Mouse (Mus musculus): ENCODE measurements around the gene Cdkl3. TPM values are rescaled to one million over a fixed set of nuclear protein-coding genes. Genes with fewer than 3 reads are reported as not detected.

Gene Cdkl3
- polyA plus RNA-seq, 1 experiment from 2014 or later = 13.0 TPM

- 72% methylated on average over 5 of the region's 5 CpGs for WGBS
- H3K27ac ChIP-seq = no peak overlapping the region
- no peaks in the 10 kb centered on the region for H3K9me3 ChIP-seq
- no peak overlapping the region for H3K4me3 ChIP-seq
- peaks cover 14% of the 10 kb centered on the region for H3K4me1 ChIP-seq
- H3K27me3 ChIP-seq (ENCODE audit: poor library complexity, severe bottlenecking) = no peaks in the 10 kb centered on the region
- DNase-seq (ENCODE audit: extremely low spot score, low spot score) = no peak
- no peaks in the 10 kb centered on the region for H3K36me3 ChIP-seq (replicated peaks)
Observed at GRCm38 (mm10) chr11:52094568-52094967, 90.5 kb downstream of the Cdkl3 start.

- Histone ChIP-seq H3K36me3 (replicated peaks) (peaks cover 11% of the 10 kb centered on the region), H3K4me1 (peaks cover 32% of the 10 kb centered on the region), H3K27me3 (ENCODE audit: poor library complexity, severe bottlenecking) (no peaks in the 10 kb centered on the region), H3K27ac (no peak overlapping the region), H3K9me3 (no peaks in the 10 kb centered on the region), H3K4me3 (no peak overlapping the region)
- DNase-seq (ENCODE audit: extremely low spot score, low spot score) = no peak
- 73% methylated on average over 3 of the region's 3 CpGs for WGBS
Observed at GRCm38 (mm10) chr11:52097016-52097415, 93.0 kb downstream of the Cdkl3 start.

GRCm38 (mm10) chr11:52097596-52097995 is 93.6 kb downstream of the Cdkl3 start:
- H3K4me3 ChIP-seq = peak overlapping the region; percentile 83

GRCm38 (mm10) chr11:52098398-52098946 is 94.5 kb downstream of the Cdkl3 start, which contains the start of gene Ppp2ca:
TSS of gene Ppp2ca (plus strand) at chr11:52098681.
- H3K36me3 ChIP-seq (replicated peaks) = peaks cover 13% of the 10 kb centered on the region
- H3K4me3 ChIP-seq = peak within 1 kb of the TSS; percentile 83
- peak within 1 kb of the TSS; percentile 99 for H3K27ac ChIP-seq
- H3K27me3 ChIP-seq (ENCODE audit: poor library complexity, severe bottlenecking) = no peaks in the 10 kb centered on the region
- under 1% methylated on average over 53 of the region's 53 CpGs for WGBS
- DNase-seq (ENCODE audit: extremely low spot score, low spot score) = peak; percentile 98
- peaks cover 33% of the 10 kb centered on the region for H3K4me1 ChIP-seq
- no peaks in the 10 kb centered on the region for H3K9me3 ChIP-seq

More at GRCm38 (mm10) chr11:52097596-52097995, 93.6 kb downstream of the Cdkl3 start:
- H3K27ac ChIP-seq = peak overlapping the region; percentile 99
- H3K4me1 ChIP-seq = peaks cover 33% of the 10 kb centered on the region
- DNase-seq (ENCODE audit: extremely low spot score, low spot score) = no peak
- no peaks in the 10 kb centered on the region for H3K27me3 ChIP-seq (ENCODE audit: poor library complexity, severe bottlenecking)
- peaks cover 13% of the 10 kb centered on the region for H3K36me3 ChIP-seq (replicated peaks)
- no peaks in the 10 kb centered on the region for H3K9me3 ChIP-seq
- 85% methylated on average over 2 of the region's 2 CpGs for whole genome bisulfite sequencing

- peaks cover 14% of the 10 kb centered on the region for H3K36me3 ChIP-seq (replicated peaks)
- H3K27ac ChIP-seq = peak overlapping the region; percentile 99
- no peaks in the 10 kb centered on the region for H3K9me3 ChIP-seq
- WGBS = under 1% methylated on average over 71 of the region's 72 CpGs
- peak; percentile 80 for DNase-seq (ENCODE audit: extremely low spot score, low spot score)
- peaks cover 33% of the 10 kb centered on the region for H3K4me1 ChIP-seq
- peak overlapping the region; percentile 83 for H3K4me3 ChIP-seq
- no peaks in the 10 kb centered on the region for H3K27me3 ChIP-seq (ENCODE audit: poor library complexity, severe bottlenecking)
Observed at GRCm38 (mm10) chr11:52099031-52099761, 95.2 kb downstream of the Cdkl3 start.

GRCm38 (mm10) chr11:52099771-52100219 is 95.8 kb downstream of the Cdkl3 start:
- Histone ChIP-seq H3K27me3 (ENCODE audit: poor library complexity, severe bottlenecking) (no peaks in the 10 kb centered on the region), H3K36me3 (replicated peaks) (peaks cover 16% of the 10 kb centered on the region), H3K4me3 (peak overlapping the region; percentile 83), H3K9me3 (no peaks in the 10 kb centered on the region), H3K4me1 (peaks cover 35% of the 10 kb centered on the region), H3K27ac (peak overlapping the region; percentile 99)
- DNase-seq (ENCODE audit: extremely low spot score, low spot score) = no peak
- 13% methylated on average over 7 of the region's 7 CpGs for WGBS

- WGBS = 92% methylated on average over 4 of the region's 4 CpGs
- no peak overlapping the region for H3K27ac ChIP-seq
- no peak for DNase-seq (ENCODE audit: extremely low spot score, low spot score)
Observed at GRCm38 (mm10) chr11:52102977-52103376, 99.0 kb downstream of the Cdkl3 start.

GRCm38 (mm10) chr11:52105503-52105902 is 101.5 kb downstream of the Cdkl3 start:
- H3K4me1 ChIP-seq = peaks cover 20% of the 10 kb centered on the region
- H3K36me3 ChIP-seq (replicated peaks) = peaks cover 32% of the 10 kb centered on the region
- H3K9me3 ChIP-seq = no peaks in the 10 kb centered on the region
- no peak for DNase-seq (ENCODE audit: extremely low spot score, low spot score)
- no peaks in the 10 kb centered on the region for H3K27me3 ChIP-seq (ENCODE audit: poor library complexity, severe bottlenecking)
- H3K27ac ChIP-seq = no peak overlapping the region
- no peak overlapping the region for H3K4me3 ChIP-seq

More at GRCm38 (mm10) chr11:52102977-52103376, 99.0 kb downstream of the Cdkl3 start:
- no peaks in the 10 kb centered on the region for H3K9me3 ChIP-seq
- H3K4me1 ChIP-seq = peaks cover 33% of the 10 kb centered on the region
- H3K4me3 ChIP-seq = no peak overlapping the region
- H3K36me3 ChIP-seq (replicated peaks) = peaks cover 27% of the 10 kb centered on the region
- no peaks in the 10 kb centered on the region for H3K27me3 ChIP-seq (ENCODE audit: poor library complexity, severe bottlenecking)

- Histone ChIP-seq H3K9me3 (no peaks in the 10 kb centered on the region), H3K4me3 (no peak overlapping the region), H3K36me3 (replicated peaks) (peaks cover 27% of the 10 kb centered on the region), H3K4me1 (peaks cover 15% of the 10 kb centered on the region), H3K27ac (no peak overlapping the region), H3K27me3 (ENCODE audit: poor library complexity, severe bottlenecking) (no peaks in the 10 kb centered on the region)
- DNase-seq (ENCODE audit: extremely low spot score, low spot score) = no peak
- WGBS = 92% methylated on average over 2 of the region's 2 CpGs
Observed at GRCm38 (mm10) chr11:52106037-52106436, 102.0 kb downstream of the Cdkl3 start.

- DNase-seq (ENCODE audit: extremely low spot score, low spot score) = no peak
- Histone ChIP-seq H3K27me3 (ENCODE audit: poor library complexity, severe bottlenecking) (no peaks in the 10 kb centered on the region), H3K4me3 (no peak overlapping the region), H3K27ac (no peak overlapping the region), H3K4me1 (peaks cover 11% of the 10 kb centered on the region), H3K9me3 (no peaks in the 10 kb centered on the region), H3K36me3 (replicated peaks) (peaks cover 23% of the 10 kb centered on the region)
- 93% methylated on average over 1 of the region's 1 CpGs for WGBS
Observed at GRCm38 (mm10) chr11:52106438-52106837, 102.4 kb downstream of the Cdkl3 start.

- no peak overlapping the region for H3K4me3 ChIP-seq
- H3K36me3 ChIP-seq (replicated peaks) = peaks cover 36% of the 10 kb centered on the region
- 0 out of 2 replicates have a peak, but pooled peaks cover 4% of the 10 kb centered on the region for H3K4me1 ChIP-seq
- H3K27me3 ChIP-seq (ENCODE audit: poor library complexity, severe bottlenecking) = no peaks in the 10 kb centered on the region
- no peak for DNase-seq (ENCODE audit: extremely low spot score, low spot score)
- H3K9me3 ChIP-seq = no peaks in the 10 kb centered on the region
- 92% methylated on average over 5 of the region's 5 CpGs for WGBS
- no peak overlapping the region for H3K27ac ChIP-seq
Observed at GRCm38 (mm10) chr11:52108796-52109195, 104.8 kb downstream of the Cdkl3 start.

- H3K36me3 ChIP-seq (replicated peaks) = peaks cover 39% of the 10 kb centered on the region
- no peak overlapping the region for H3K27ac ChIP-seq
- no peak for DNase-seq (ENCODE audit: extremely low spot score, low spot score)
- H3K27me3 ChIP-seq (ENCODE audit: poor library complexity, severe bottlenecking) = no peaks in the 10 kb centered on the region
- H3K4me3 ChIP-seq = no peak overlapping the region
- H3K9me3 ChIP-seq = no peaks in the 10 kb centered on the region
- 0 out of 2 replicates have a peak, but pooled peaks cover 4% of the 10 kb centered on the region for H3K4me1 ChIP-seq
- 95% methylated on average over 1 of the region's 1 CpGs for WGBS
Observed at GRCm38 (mm10) chr11:52109421-52109820, 105.4 kb downstream of the Cdkl3 start.

GRCm38 (mm10) chr11:52115479-52115878 is 111.5 kb downstream of the Cdkl3 start:
- no peak overlapping the region for H3K4me3 ChIP-seq
- no peak for DNase-seq (ENCODE audit: extremely low spot score, low spot score)
- WGBS = 98% methylated on average over 3 of the region's 3 CpGs
- H3K27ac ChIP-seq = no peak overlapping the region
- H3K4me1 ChIP-seq = no peaks in the 10 kb centered on the region
- peaks cover 6% of the 10 kb centered on the region for H3K9me3 ChIP-seq
- peaks cover 84% of the 10 kb centered on the region for H3K36me3 ChIP-seq (replicated peaks)
- H3K27me3 ChIP-seq (ENCODE audit: poor library complexity, severe bottlenecking) = no peaks in the 10 kb centered on the region
